ENCODE assay signal across 13 mouse cellular contexts in the genomic region with DNA sequence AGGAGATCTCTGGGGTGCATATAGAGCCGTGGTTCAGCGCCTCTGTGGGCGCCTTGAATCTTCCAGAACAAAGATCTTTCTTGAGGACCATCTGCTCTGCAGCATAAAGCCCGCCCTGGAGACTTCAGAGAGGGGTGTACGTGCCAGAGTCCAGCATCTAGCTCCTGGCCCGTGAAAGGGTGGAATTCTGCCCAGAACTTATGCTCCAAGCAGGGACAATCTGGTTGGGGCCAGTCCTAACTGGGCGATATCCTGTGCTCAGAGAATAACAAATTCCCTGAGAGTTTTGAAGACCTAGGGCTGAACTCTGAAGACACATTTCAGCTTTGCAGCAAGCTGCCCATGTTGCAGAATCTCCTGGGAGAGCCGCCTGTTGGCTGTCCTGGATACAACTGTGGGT. TPM values are rescaled to one million over a fixed set of nuclear protein-coding genes. Genes with fewer than 3 reads are reported as not detected.
DNase-seq lines count a peak whose midpoint lies in the region; ATAC-seq and TF ChIP-seq lines count a peak whose summit lies in the region.
"Had no signal": no experiment of that assay in that cellular context is flagged by ENCODE, and none has a peak within 500 bp of the region (broad histone marks: within the 10 kb centered on the region; RNA-seq: fewer than 3 reads in every experiment).

No protein-coding gene starts in this region.

- no peak overlapping the region for H3K4me3 ChIP-seq in hindbrain, embryonic 10.5 days
- no peak overlapping the region for H3K4me3 ChIP-seq in hindbrain, embryonic 12.5 days
- no peak overlapping the region for H3K4me3 ChIP-seq in thymus, adult 2 months (ENCODE audit: control insufficient read depth, insufficient read depth, low read length)
- H3K4me3 ChIP-seq: hindbrain, embryonic 13.5 days; layer of hippocampus, adult 2 months; midbrain, embryonic 12.5 days; neural tube, embryonic 15.5 days had no signal

- DNase-seq in cerebellum, postnatal 14 days = peak; percentile 55 to 62
- DNase-seq in cerebellum, adult 9-10 months = no peak
- DNase-seq in hindbrain, embryonic 10.5 days (ENCODE audit: low spot score) = peak; percentile 1
- DNase-seq in thymus, adult 2 months = peak; percentile 0
- no peak for DNase-seq in thymus, postnatal 36 days
- no peak for DNase-seq in spleen, postnatal 4 days (ENCODE audit: low spot score in 2 of 2)
- no peak for DNase-seq in ovary, postnatal 14 days (ENCODE audit: low spot score)
- DNase-seq: cerebellum, adult 18-20 months had no signal

- peaks cover 25% of the 10 kb centered on the region for H3K4me1 ChIP-seq in hindbrain, embryonic 10.5 days (replicated peaks)
- peaks cover 18% of the 10 kb centered on the region for H3K4me1 ChIP-seq in hindbrain, embryonic 12.5 days
- H3K4me1 ChIP-seq in thymus, adult 2 months (replicated peaks; ENCODE audit: control insufficient read depth, insufficient read depth, low read length) = peaks cover 25% of the 10 kb centered on the region

- no peak overlapping the region for H3K27ac ChIP-seq in hindbrain, embryonic 10.5 days
- H3K27ac ChIP-seq in hindbrain, embryonic 12.5 days = no peak overlapping the region
- no peak overlapping the region for H3K27ac ChIP-seq in thymus, adult 2 months (ENCODE audit: control insufficient read depth, insufficient read depth, low read length)
- H3K27ac ChIP-seq: hindbrain, embryonic 13.5 days; layer of hippocampus, adult 2 months; midbrain, embryonic 12.5 days; neural tube, embryonic 15.5 days had no signal

- H3K4me2 ChIP-seq in hindbrain, embryonic 12.5 days (replicated peaks) = no peak overlapping the region
- H3K4me2 ChIP-seq: hindbrain, embryonic 13.5 days; midbrain, embryonic 12.5 days; neural tube, embryonic 15.5 days had no signal

- peaks cover 6% of the 10 kb centered on the region for H3K27me3 ChIP-seq in hindbrain, embryonic 10.5 days (ENCODE audit: insufficient read depth, poor library complexity, severe bottlenecking)
- peaks cover 9% of the 10 kb centered on the region; the same call in 1 of the 2 replicates for H3K27me3 ChIP-seq in hindbrain, embryonic 12.5 days
- H3K27me3 ChIP-seq in thymus, adult 2 months (ENCODE audit: control insufficient read depth, insufficient read depth, low read length) = no peaks in the 10 kb centered on the region

- no peak overlapping the region for H3K9ac ChIP-seq in hindbrain, embryonic 12.5 days
- H3K9ac ChIP-seq: hindbrain, embryonic 13.5 days; midbrain, embryonic 12.5 days; neural tube, embryonic 15.5 days had no signal

- WGBS in hindbrain, embryonic 10.5 days = 86% methylated on average over 8 of the region's 8 CpGs
- WGBS in hindbrain, embryonic 12.5 days = 86% methylated on average over 8 of the region's 8 CpGs
- 85% methylated on average over 8 of the region's 8 CpGs for WGBS in thymus, adult 2 months

- ATAC-seq in hindbrain, embryonic 12.5 days (ENCODE audit: low FRiP score) = no peak

- no peaks in the 10 kb centered on the region for H3K36me3 ChIP-seq in hindbrain, embryonic 10.5 days
- no peaks in the 10 kb centered on the region for H3K36me3 ChIP-seq in hindbrain, embryonic 12.5 days
- H3K36me3 ChIP-seq in thymus, adult 2 months (ENCODE audit: control insufficient read depth, insufficient read depth, low read length) = no peaks in the 10 kb centered on the region
- H3K36me3 ChIP-seq: hindbrain, embryonic 13.5 days; midbrain, embryonic 12.5 days; neural tube, embryonic 15.5 days had no signal

- no peak for TF ChIP-seq CTCF in thymus, adult 2 months (IDR thresholded peaks at IDR 0.05; ENCODE audit: borderline replicate concordance, control insufficient read depth, extremely low read depth, insufficient read depth, low read length, poor library complexity)

- TF ChIP-seq POLR2A in thymus, adult 2 months (IDR thresholded peaks at IDR 0.05; ENCODE audit: control insufficient read depth, extremely low read depth, insufficient read depth, low read length, poor library complexity) = no peak

- peaks cover 7% of the 10 kb centered on the region for H3K9me3 ChIP-seq in hindbrain, embryonic 10.5 days
- no peaks in the 10 kb centered on the region for H3K9me3 ChIP-seq in hindbrain, embryonic 12.5 days (replicated peaks)
- H3K9me3 ChIP-seq: hindbrain, embryonic 13.5 days; neural tube, embryonic 15.5 days had no signal

RNA-seq across cellular contexts. Expression of a gene that starts 25.1 kb away (rescaled TPM):
- polyA plus RNA-seq in hindbrain, embryonic 10.5 days (2016; fragmentation: Nextera tagmentation; extraction: Ambion mirVana) = not detected in 2 replicates
- not detected in 2 replicates for polyA plus RNA-seq in hindbrain, embryonic 12.5 days (2016; fragmentation: Nextera tagmentation; extraction: Ambion mirVana)
- polyA plus RNA-seq in thymus, adult 2 months (2012; rRNA removed) = 14.5 and 25.6 TPM in 2 replicates
- polyA plus RNA-seq: hindbrain, embryonic 13.5 days; midbrain, embryonic 12.5 days; neural tube, embryonic 15.5 days had no signal

RNA-seq across cellular contexts. Expression of a gene that starts 40.8 kb away (rescaled TPM):
- 0.17 and 0.73 TPM in 2 replicates for polyA plus RNA-seq in hindbrain, embryonic 10.5 days (2016; fragmentation: Nextera tagmentation; extraction: Ambion mirVana)
- 0.28 TPM in 1 of 2 replicates, not detected in the other for polyA plus RNA-seq in hindbrain, embryonic 12.5 days (2016; fragmentation: Nextera tagmentation; extraction: Ambion mirVana)
- polyA plus RNA-seq in thymus, adult 2 months (2012; rRNA removed) = 58.6 and 63.7 TPM in 2 replicates

RNA-seq across cellular contexts. Expression of a gene that starts 58.6 kb away (rescaled TPM):
- 0.04 and 0.10 TPM in 2 replicates for polyA plus RNA-seq in hindbrain, embryonic 10.5 days (2016; fragmentation: Nextera tagmentation; extraction: Ambion mirVana)
- polyA plus RNA-seq in hindbrain, embryonic 12.5 days (2016; fragmentation: Nextera tagmentation; extraction: Ambion mirVana) = 0.14 TPM in 2 replicates
- polyA plus RNA-seq in thymus, adult 2 months (2012; rRNA removed) = 0.12 TPM in 1 of 2 replicates, not detected in the other
- polyA plus RNA-seq: midbrain, embryonic 12.5 days had no signal

Comparison
In these comparisons a context has a peak if more than half of its experiments do, and no peak if none do; other contexts are left out.
1. DNase-seq: peak in cerebellum, postnatal 14 days (2 of 2), hindbrain, embryonic 10.5 days (single experiment) and thymus, adult 2 months (single experiment); none in cerebellum, adult 9-10 months (single experiment), thymus, postnatal 36 days (0 of 2), spleen, postnatal 4 days (0 of 2) and ovary, postnatal 14 days (single experiment).
2. RNA of a gene that starts 25.1 kb away (polyA plus RNA-seq): 14.5 to 25.6 TPM in thymus, adult 2 months; not detected in hindbrain, embryonic 10.5 days and not detected in hindbrain, embryonic 12.5 days; every median in the first group is over 10 times any median in the second.
3. RNA of a gene that starts 40.8 kb away (polyA plus RNA-seq): 58.6 to 63.7 TPM in thymus, adult 2 months; 0.28 TPM in hindbrain, embryonic 12.5 days and 0.17 to 0.73 TPM in hindbrain, embryonic 10.5 days; every median in the first group is over 10 times any median in the second.